Mouse (Mus musculus) ES-Bruce4 (cell line): ENCODE results near the gene Camta1. TPM values are rescaled to one million over a fixed set of nuclear protein-coding genes. Genes with fewer than 3 reads are reported as not detected.

Experiments
- H3K27ac ChIP-seq: 2 replicates; pipeline ENCODE4 v1.5.1; 2012; ENCODE audit warnings: low read length, inconsistent platforms; ENCODE audit not compliant: insufficient read depth
- H3K27me3 ChIP-seq: 2 replicates; pipeline ENCODE4 v1.6.1; 2012; ENCODE audit warnings: mild to moderate bottlenecking, low read length, inconsistent platforms; ENCODE audit not compliant: control insufficient read depth, poor library complexity, insufficient read depth, severe bottlenecking
- H3K36me3 ChIP-seq: 2 replicates; pipeline ENCODE4 v1.6.1; 2012; ENCODE audit warnings: inconsistent platforms, mild to moderate bottlenecking, low read length, moderate library complexity; ENCODE audit not compliant: control insufficient read depth, poor library complexity, insufficient read depth, severe bottlenecking
- H3K4me1 ChIP-seq: one replicate; pipeline ENCODE4 v1.8.1; 2011; ENCODE audit warnings: low read length; ENCODE audit not compliant: control insufficient read depth, insufficient read depth
- H3K4me3 ChIP-seq: 2 replicates; pipeline ENCODE4 v1.5.1; 2011; ENCODE audit warnings: low read depth, mild to moderate bottlenecking, low read length
- H3K9ac ChIP-seq: 2 replicates; pipeline ENCODE4 v1.6.1; 2012; ENCODE audit warnings: low read depth, mild to moderate bottlenecking, inconsistent platforms; ENCODE audit not compliant: poor library complexity, severe bottlenecking
- H3K9me3 ChIP-seq: replicated peaks from 2 replicates; pipeline ENCODE4 v1.6.1; 2012; ENCODE audit warnings: mild to moderate bottlenecking, low read length, inconsistent platforms; ENCODE audit not compliant: control insufficient read depth, poor library complexity, insufficient read depth, severe bottlenecking
- CTCF ChIP-seq: IDR thresholded peaks from one replicate; pipeline ENCODE4 v1.8.1; 2011; ENCODE audit warnings: low read depth, low read length
- EP300 ChIP-seq: IDR thresholded peaks from 2 replicates; pipeline ENCODE4 v1.6.1; 2011; ENCODE audit warnings: low read depth, low read length; ENCODE audit not compliant: insufficient read depth
- POLR2A ChIP-seq: IDR thresholded peaks from one replicate; pipeline ENCODE4 v1.8.1; 2011; ENCODE audit warnings: low read length; ENCODE audit not compliant: insufficient read depth
- polyA plus RNA-seq: library from polyadenylated mRNA; stranded (reverse); fragments of >200 nt; gene quantifications from 2 replicates; pipeline ENCODE4 v1.2.4, GENCODE M21; 2011; ENCODE audit warnings: low read depth; ENCODE audit not compliant: missing spikeins, insufficient read depth, insufficient read length

The Camta1 gene
- polyA plus RNA-seq, 1 experiment = 85.3 TPM

GRCm38 (mm10) chr4:151285905-151286445, 575.7 kb downstream of the Camta1 start:
- Histone ChIP-seq H3K27me3 (no peaks in the 10 kb centered on the region), H3K4me1 (no peaks in the 10 kb centered on the region), H3K9me3 (no peaks in the 10 kb centered on the region), H3K9ac (no peak overlapping the region), H3K36me3 (no peaks in the 10 kb centered on the region), H3K4me3 (no peak overlapping the region), H3K27ac (no peak overlapping the region)
- TF ChIP-seq EP300 (no peak), POLR2A (no peak), CTCF (no peak)

DNA sequence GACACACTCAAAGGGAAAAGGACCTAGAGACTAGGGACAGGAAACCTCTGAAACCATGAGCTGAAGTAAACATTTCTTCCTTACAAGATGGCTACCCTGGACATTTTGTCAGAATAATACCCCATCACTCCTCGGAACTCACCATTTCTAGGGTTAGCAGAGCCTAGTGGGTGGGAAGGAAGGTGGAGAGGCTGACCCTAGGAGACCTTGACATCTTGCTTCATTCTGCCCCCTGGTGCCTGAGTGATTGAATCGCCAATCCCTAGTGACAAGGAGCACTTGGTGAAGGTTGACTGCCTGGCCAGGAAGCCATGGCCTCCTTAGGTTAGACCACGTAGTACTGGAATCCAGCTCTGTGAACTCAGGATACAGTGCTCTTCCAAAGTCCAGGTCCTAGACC, 576.2 kb downstream of the Camta1 start:
- H3K27ac ChIP-seq = no peak overlapping the region
- H3K9ac ChIP-seq = no peak overlapping the region
- TF ChIP-seq EP300 (no peak), CTCF (peak; percentile 7), POLR2A (no peak)
- no peaks in the 10 kb centered on the region for H3K36me3 ChIP-seq
- no peaks in the 10 kb centered on the region for H3K4me1 ChIP-seq
- H3K9me3 ChIP-seq = no peaks in the 10 kb centered on the region
- H3K27me3 ChIP-seq = no peaks in the 10 kb centered on the region
- H3K4me3 ChIP-seq = no peak overlapping the region

DNA sequence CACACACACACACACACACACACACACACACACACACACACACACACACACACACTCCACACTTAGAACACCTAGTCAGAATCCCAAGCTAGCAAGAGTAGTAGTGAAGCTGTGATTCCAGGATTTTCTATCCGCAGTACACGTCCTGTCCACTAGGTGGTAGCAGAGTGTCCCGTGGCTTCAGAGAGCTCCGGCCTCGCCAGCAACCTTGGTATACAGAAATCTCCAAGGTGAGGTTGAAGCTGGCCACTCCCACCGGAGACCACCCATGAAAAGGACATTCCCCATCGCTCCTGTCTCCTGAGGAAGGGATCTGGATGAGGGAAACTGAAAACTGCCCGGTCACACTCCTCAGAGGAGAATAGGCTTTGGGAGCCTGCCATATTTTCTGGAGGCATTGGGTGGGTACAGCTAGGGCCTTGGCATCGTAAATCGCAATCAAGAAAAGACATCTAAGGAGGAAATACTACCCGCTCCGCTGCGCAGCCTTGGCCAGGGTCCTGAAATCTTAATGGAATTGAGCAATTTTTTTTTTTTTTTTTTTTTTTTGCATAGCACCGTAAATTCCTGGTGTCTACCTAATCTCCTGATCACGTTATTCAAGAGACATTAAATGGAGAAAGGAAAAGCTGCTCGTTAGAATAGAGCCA, 578.5 kb downstream of the Camta1 start:
- H3K36me3 ChIP-seq = no peaks in the 10 kb centered on the region
- TF ChIP-seq CTCF (peak; percentile 78), POLR2A (no peak)
- no peak overlapping the region for H3K4me3 ChIP-seq

DNA sequence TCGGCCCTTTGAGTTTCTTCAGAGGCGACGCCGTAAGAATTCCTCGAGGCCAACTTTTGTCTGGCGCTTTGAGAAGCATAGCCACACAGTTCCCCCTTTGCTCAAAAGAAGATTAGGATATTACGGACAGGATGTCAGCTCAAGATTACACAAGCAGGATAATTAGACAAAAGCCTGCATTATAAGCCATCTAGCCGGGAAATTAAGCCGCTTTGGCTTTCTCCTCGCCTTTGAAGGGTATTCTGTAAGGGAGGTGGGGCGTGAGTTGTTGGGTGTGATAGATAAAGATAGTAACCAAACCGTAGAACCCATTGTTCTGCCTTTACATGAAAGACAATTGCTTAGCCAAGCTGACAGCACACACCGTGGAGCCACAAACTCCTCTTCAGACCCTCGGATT, 579.6 kb downstream of the Camta1 start:
- no peak overlapping the region for H3K4me3 ChIP-seq
- H3K4me1 ChIP-seq = no peaks in the 10 kb centered on the region
- H3K27me3 ChIP-seq = no peaks in the 10 kb centered on the region
- no peaks in the 10 kb centered on the region for H3K36me3 ChIP-seq
- H3K9ac ChIP-seq = no peak overlapping the region
- no peak for TF ChIP-seq CTCF
- no peak for TF ChIP-seq POLR2A
- no peak for TF ChIP-seq EP300
- H3K27ac ChIP-seq = no peak overlapping the region
- no peaks in the 10 kb centered on the region for H3K9me3 ChIP-seq

More for the DNA sequence above, 578.5 kb downstream of the Camta1 start:
- Histone ChIP-seq H3K27ac (no peak overlapping the region), H3K4me1 (no peaks in the 10 kb centered on the region), H3K9me3 (no peaks in the 10 kb centered on the region), H3K9ac (no peak overlapping the region), H3K27me3 (no peaks in the 10 kb centered on the region)

DNA sequence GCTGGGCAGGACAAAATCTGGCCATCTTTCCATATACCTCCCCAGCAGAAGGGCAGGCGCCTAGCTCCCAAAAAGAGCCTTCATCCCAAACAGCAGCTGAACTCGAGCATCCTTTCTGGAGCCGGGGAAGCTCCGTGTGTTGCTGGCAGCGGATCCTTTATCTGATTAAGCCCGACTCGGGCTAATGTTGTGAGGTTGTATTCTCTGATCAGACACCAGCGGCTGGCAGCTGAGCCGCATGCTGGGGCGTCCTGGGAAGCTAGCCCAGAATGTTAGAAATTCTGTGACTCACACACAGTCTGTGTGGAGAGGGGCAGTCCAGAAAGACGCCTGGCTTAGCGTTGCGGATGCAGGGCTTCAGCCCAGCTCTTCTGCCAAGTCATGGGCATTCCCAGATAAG, 586.4 kb downstream of the Camta1 start:
- no peak for TF ChIP-seq POLR2A
- no peak for TF ChIP-seq EP300
- TF ChIP-seq CTCF = no peak
- no peaks in the 10 kb centered on the region for H3K36me3 ChIP-seq
- no peaks in the 10 kb centered on the region for H3K9me3 ChIP-seq
- H3K4me1 ChIP-seq = no peaks in the 10 kb centered on the region
- no peak overlapping the region for H3K27ac ChIP-seq
- H3K9ac ChIP-seq = no peak overlapping the region
- H3K4me3 ChIP-seq = no peak overlapping the region
- H3K27me3 ChIP-seq = no peaks in the 10 kb centered on the region

- no peaks in the 10 kb centered on the region for H3K36me3 ChIP-seq
- no peak overlapping the region for H3K4me3 ChIP-seq
- peaks cover 4% of the 10 kb centered on the region for H3K4me1 ChIP-seq
- H3K27me3 ChIP-seq = no peaks in the 10 kb centered on the region
- no peaks in the 10 kb centered on the region for H3K9me3 ChIP-seq
- H3K27ac ChIP-seq = no peak overlapping the region
- H3K9ac ChIP-seq = no peak overlapping the region
- TF ChIP-seq POLR2A = no peak
- no peak for TF ChIP-seq EP300
- no peak for TF ChIP-seq CTCF
Measured at GRCm38 (mm10) chr4:151263786-151264414, 597.8 kb downstream of the Camta1 start.
